Mouse (Mus musculus): Measurements from ENCODE around the gene Ly6g5b. TPM values are rescaled to one million over a fixed set of nuclear protein-coding genes. Genes with fewer than 3 reads are reported as not detected.

Gene Ly6g5b
- total and polyA plus RNA-seq, 3 experiments = 0.35 to 0.36 TPM; not detected in 1

GRCm38 (mm10) chr17:35121871-35122303, 6.7 kb upstream of the Ly6g5b start, which contains the start of gene Csnk2b:
Gene Csnk2b (minus strand): TSS chr17:35122053.
- peak within 1 kb of the TSS; percentile 88 for H3K9ac ChIP-seq (ENCODE audit: low read depth, low read length)
- intact Hi-C loops (cut with DNase I) = loop anchor here (2.0 to 5.0 kb wide), 3 partner anchors 13 to 115 kb away; partner anchors contain the start of genes Bag6 and Nfkbil1
- H3K27me3 ChIP-seq (ENCODE audit: control insufficient read depth, insufficient read depth, low read length) = no peaks in the 10 kb centered on the region
- peaks cover 6% of the 10 kb centered on the region for H3K36me3 ChIP-seq (ENCODE audit: control insufficient read depth, insufficient read depth, low read length)
- H3K27ac ChIP-seq = peak within 1 kb of the TSS; percentile 91
- H3K4me1 ChIP-seq (ENCODE audit: control insufficient read depth, insufficient read depth, low read length) = peaks cover 8% of the 10 kb centered on the region
- H3K4me3 ChIP-seq = peak within 1 kb of the TSS; percentile 100
- WGBS = under 1% methylated on average over 19 of the region's 19 CpGs
- peak; percentile 31 to 50 for DNase-seq
- peaks cover 5% of the 10 kb centered on the region; the same call in 1 of the 2 replicates for H3K79me2 ChIP-seq (replicated peaks; ENCODE audit: control insufficient read depth, insufficient read depth, low read length)
- TF ChIP-seq CTCF (IDR thresholded peaks at IDR 0.05) = peak; percentile 40
- TF ChIP-seq EP300 (IDR thresholded peaks at IDR 0.05; ENCODE audit: insufficient read depth, low read depth, low read length) = no peak

- Histone ChIP-seq H3K4me3 (peak within 1 kb of the TSS; percentile 100), H3K4me1 (ENCODE audit: control insufficient read depth, insufficient read depth, low read length) (peaks cover 8% of the 10 kb centered on the region), H3K36me3 (ENCODE audit: control insufficient read depth, insufficient read depth, low read length) (peaks cover 6% of the 10 kb centered on the region), H3K27ac (peak within 1 kb of the TSS; percentile 91), H3K27me3 (ENCODE audit: control insufficient read depth, insufficient read depth, low read length) (no peaks in the 10 kb centered on the region), H3K9ac (ENCODE audit: low read depth, low read length) (peak within 1 kb of the TSS; percentile 88), H3K79me2 (replicated peaks; ENCODE audit: control insufficient read depth, insufficient read depth, low read length) (peaks cover 5% of the 10 kb centered on the region; the same call in 1 of the 2 replicates)
- WGBS = under 1% methylated on average over 50 of the region's 50 CpGs
- TF ChIP-seq EP300 (IDR thresholded peaks at IDR 0.05; ENCODE audit: insufficient read depth, low read depth, low read length) = no peak
- peak; percentile 9; the same call in 1 of the 2 replicates for TF ChIP-seq CTCF (IDR thresholded peaks at IDR 0.05)
- TF ChIP-seq POLR2A (IDR thresholded peaks at IDR 0.05; ENCODE audit: insufficient read depth, low read depth, low read length) = peak; percentile 77
- peak; percentile 97 to 99 for DNase-seq
- intact Hi-C loops (cut with DNase I) = loop anchor here (2.0 to 5.0 kb wide), 3 partner anchors 14 to 116 kb away; partner anchors contain the start of genes Bag6 and Nfkbil1
Observed at GRCm38 (mm10) chr17:35121143-35121799, 6.0 kb upstream of the Ly6g5b start, which contains the start of gene Gpank1. Gene Gpank1 (plus strand): TSS chr17:35121455.

GRCm38 (mm10) chr17:35120745-35121142, 5.5 kb upstream of the Ly6g5b start:
- Histone ChIP-seq H3K4me1 (ENCODE audit: control insufficient read depth, insufficient read depth, low read length) (peaks cover 8% of the 10 kb centered on the region), H3K27me3 (ENCODE audit: control insufficient read depth, insufficient read depth, low read length) (no peaks in the 10 kb centered on the region), H3K79me2 (replicated peaks; ENCODE audit: control insufficient read depth, insufficient read depth, low read length) (peaks cover 5% of the 10 kb centered on the region; the same call in 1 of the 2 replicates), H3K27ac (peak overlapping the region; percentile 91), H3K36me3 (ENCODE audit: control insufficient read depth, insufficient read depth, low read length) (peaks cover 6% of the 10 kb centered on the region), H3K9ac (ENCODE audit: low read depth, low read length) (peak overlapping the region; percentile 88), H3K4me3 (peak overlapping the region; percentile 100)
- DNase-seq = no peak
- intact Hi-C loops (cut with DNase I) = loop anchor here (2.0 to 5.0 kb wide), 3 partner anchors 14 to 117 kb away; partner anchors contain the start of genes Bag6 and Nfkbil1
- WGBS = under 1% methylated on average over 33 of the region's 33 CpGs
- TF ChIP-seq POLR2A (IDR thresholded peaks at IDR 0.05; ENCODE audit: insufficient read depth, low read depth, low read length) (no peak), CTCF (IDR thresholded peaks at IDR 0.05) (no peak), EP300 (IDR thresholded peaks at IDR 0.05; ENCODE audit: insufficient read depth, low read depth, low read length) (no peak)

GRCm38 (mm10) chr17:35111774-35112173, 3.5 kb downstream of the Ly6g5b start:
- TF ChIP-seq CTCF (IDR thresholded peaks at IDR 0.05) (no peak), POLR2A (IDR thresholded peaks at IDR 0.05; ENCODE audit: insufficient read depth, low read depth, low read length) (peak; percentile 29; the same call in 1 of the 2 replicates), EP300 (IDR thresholded peaks at IDR 0.05; ENCODE audit: insufficient read depth, low read depth, low read length) (no peak)
- Histone ChIP-seq H3K9ac (ENCODE audit: low read depth, low read length) (peak overlapping the region; percentile 34; the same call in 1 of the 2 replicates), H3K4me1 (ENCODE audit: control insufficient read depth, insufficient read depth, low read length) (peaks cover 2% of the 10 kb centered on the region), H3K79me2 (replicated peaks; ENCODE audit: control insufficient read depth, insufficient read depth, low read length) (no peaks in the 10 kb centered on the region), H3K36me3 (ENCODE audit: control insufficient read depth, insufficient read depth, low read length) (no peaks in the 10 kb centered on the region), H3K27ac (no peak overlapping the region; the same call in 1 of the 2 replicates), H3K4me3 (peak overlapping the region; percentile 12; the same call in 1 of the 2 replicates), H3K27me3 (ENCODE audit: control insufficient read depth, insufficient read depth, low read length) (no peaks in the 10 kb centered on the region)
- DNase-seq = no peak
- intact Hi-C loops (cut with DNase I) = no loop called here
- WGBS = 33% methylated on average over 9 of the region's 9 CpGs

- Histone ChIP-seq H3K36me3 (ENCODE audit: control insufficient read depth, insufficient read depth, low read length) (no peaks in the 10 kb centered on the region), H3K9ac (ENCODE audit: low read depth, low read length) (no peak within 1 kb of the TSS), H3K4me3 (no peak within 1 kb of the TSS), H3K27ac (no peak within 1 kb of the TSS), H3K27me3 (ENCODE audit: control insufficient read depth, insufficient read depth, low read length) (no peaks in the 10 kb centered on the region), H3K79me2 (replicated peaks; ENCODE audit: control insufficient read depth, insufficient read depth, low read length) (no peaks in the 10 kb centered on the region), H3K4me1 (ENCODE audit: control insufficient read depth, insufficient read depth, low read length) (peaks cover 2% of the 10 kb centered on the region)
- intact Hi-C loops (cut with DNase I) = no loop called here
- WGBS = 73% methylated on average over 6 of the region's 6 CpGs
- DNase-seq = no peak
- no peak for TF ChIP-seq POLR2A (IDR thresholded peaks at IDR 0.05; ENCODE audit: insufficient read depth, low read depth, low read length)
- TF ChIP-seq CTCF (IDR thresholded peaks at IDR 0.05) = no peak
- TF ChIP-seq EP300 (IDR thresholded peaks at IDR 0.05; ENCODE audit: insufficient read depth, low read depth, low read length) = no peak
Observed at GRCm38 (mm10) chr17:35108097-35108496, 7.1 kb downstream of the Ly6g5b start, which contains the start of gene Ly6g5c. Gene Ly6g5c (plus strand): TSS chr17:35108279.

Data from heart, adult 2 months (tissue).